Comparison of ENCODE assay signal across 11 mouse cellular contexts in the genomic region with DNA sequence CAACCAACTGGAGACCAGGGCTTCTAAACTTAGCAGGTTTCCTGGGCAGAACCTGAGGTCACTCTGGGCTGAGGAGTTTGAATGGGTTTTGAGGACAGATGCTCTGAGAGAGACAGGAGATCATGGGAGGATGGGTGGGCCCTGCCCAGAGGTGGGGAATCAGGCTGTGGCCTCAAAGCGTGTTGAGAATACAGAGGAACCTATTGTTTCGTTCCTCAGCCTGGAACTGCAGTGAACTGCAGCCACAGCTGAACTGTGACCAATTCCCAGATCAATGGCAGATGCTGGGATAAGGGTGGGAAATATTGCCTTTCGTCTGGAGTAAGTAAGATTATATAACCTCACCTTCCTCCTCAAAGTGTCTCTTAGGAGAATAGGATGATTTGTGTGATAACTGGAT. TPM values are rescaled to one million over a fixed set of nuclear protein-coding genes. Genes with fewer than 3 reads are reported as not detected.
DNase-seq lines count a peak whose midpoint lies in the region; ATAC-seq and TF ChIP-seq lines count a peak whose summit lies in the region.
"Had no signal": no experiment of that assay in that cellular context is flagged by ENCODE, and none has a peak within 500 bp of the region (broad histone marks: within the 10 kb centered on the region; RNA-seq: fewer than 3 reads in every experiment).

No protein-coding gene starts in this region.

- H3K27me3 ChIP-seq in heart, embryonic 11.5 days (ENCODE audit: control insufficient read depth, insufficient read depth, low read length) = no peaks in the 10 kb centered on the region
- H3K27me3 ChIP-seq in lung, postnatal 0 days (replicated peaks; ENCODE audit: insufficient read depth, low read length) = no peaks in the 10 kb centered on the region
- H3K27me3 ChIP-seq in limb, embryonic 10.5 days (ENCODE audit: low read depth, poor library complexity, severe bottlenecking) = no peaks in the 10 kb centered on the region

- no peak for DNase-seq in heart, adult 9 months (ENCODE audit: low spot score in 2 of 2)
- no peak for DNase-seq in lung, postnatal 0 days (ENCODE audit: low spot score)
- DNase-seq in lung, postnatal 36 days = no peak
- DNase-seq in embryo, embryonic 11 days = peak; percentile 43
- DNase-seq in limb, embryonic 10.5 days (ENCODE audit: low spot score) = no peak
- no peak for DNase-seq in adrenal gland, adult 8-10 months
- DNase-seq: cerebellum, postnatal 10 days; right cerebral cortex, postnatal 4 days; thymus, postnatal 4 days had no signal

- no peak overlapping the region for H3K4me3 ChIP-seq in heart, embryonic 11.5 days (ENCODE audit: low read depth, low read length)
- no peak overlapping the region for H3K4me3 ChIP-seq in lung, postnatal 0 days (ENCODE audit: low read depth, low read length)
- H3K4me3 ChIP-seq in limb, embryonic 10.5 days = no peak overlapping the region

- H3K9me3 ChIP-seq in heart, embryonic 11.5 days (replicated peaks; ENCODE audit: control insufficient read depth, low read length) = no peaks in the 10 kb centered on the region
- no peaks in the 10 kb centered on the region for H3K9me3 ChIP-seq in lung, postnatal 0 days (ENCODE audit: low read length)
- no peaks in the 10 kb centered on the region for H3K9me3 ChIP-seq in limb, embryonic 10.5 days (replicated peaks)

- WGBS in heart, embryonic 11.5 days (ENCODE audit: insufficient replicate concordance) = 41% methylated on average over 3 of the region's 3 CpGs
- 59% methylated on average over 3 of the region's 3 CpGs for WGBS in lung, postnatal 0 days
- 45% methylated on average over 3 of the region's 3 CpGs for WGBS in limb, embryonic 10.5 days

- peak overlapping the region; percentile 70 for H3K27ac ChIP-seq in heart, embryonic 11.5 days (ENCODE audit: low read depth, low read length)
- H3K27ac ChIP-seq in lung, postnatal 0 days (ENCODE audit: low read length) = peak overlapping the region; percentile 74
- H3K27ac ChIP-seq in limb, embryonic 10.5 days = peak overlapping the region; percentile 27; the same call in 1 of the 2 replicates

- H3K9ac ChIP-seq in heart, embryonic 11.5 days (ENCODE audit: low read depth, low read length) = no peak overlapping the region
- H3K9ac ChIP-seq in lung, postnatal 0 days (replicated peaks; ENCODE audit: low read depth) = no peak overlapping the region

- no peak for TF ChIP-seq CTCF in lung, postnatal 0 days (IDR thresholded peaks at IDR 0.05)

- H3K4me2 ChIP-seq in heart, embryonic 11.5 days = no peak overlapping the region
- H3K4me2 ChIP-seq in lung, postnatal 0 days (replicated peaks; ENCODE audit: low read depth, low read length) = no peak overlapping the region

- ATAC-seq in heart, embryonic 11.5 days (replicated peaks; ENCODE audit: insufficient number of reproducible peaks, low FRiP score, low TSS enrichment) = no peak
- no peak for ATAC-seq in lung, postnatal 0 days
- no peak for ATAC-seq in activated CD4-positive, CD25-positive, alpha-beta regulatory T cell, adult 4 months

- H3K4me1 ChIP-seq in heart, embryonic 11.5 days (ENCODE audit: control insufficient read depth, insufficient read depth, low read length) = peaks cover 51% of the 10 kb centered on the region
- peaks cover 32% of the 10 kb centered on the region; the same call in 1 of the 2 replicates for H3K4me1 ChIP-seq in lung, postnatal 0 days (ENCODE audit: insufficient read depth, low read depth, low read length)
- H3K4me1 ChIP-seq in limb, embryonic 10.5 days = peaks cover 15% of the 10 kb centered on the region

- no peaks in the 10 kb centered on the region for H3K36me3 ChIP-seq in heart, embryonic 11.5 days (ENCODE audit: control insufficient read depth, insufficient read depth, low read length)
- no peaks in the 10 kb centered on the region for H3K36me3 ChIP-seq in lung, postnatal 0 days (ENCODE audit: insufficient read depth, low read length)
- H3K36me3 ChIP-seq in limb, embryonic 10.5 days = 0 out of 2 replicates have a peak, but pooled peaks cover 5% of the 10 kb centered on the region

- no peak for TF ChIP-seq EP300 in lung, postnatal 0 days (IDR thresholded peaks at IDR 0.05)

RNA-seq across cellular contexts. Expression of a gene that starts 8.1 kb away (rescaled TPM):
- polyA plus RNA-seq in heart, embryonic 11.5 days (2014; fragmentation: Nextera tagmentation; extraction: Ambion mirVana) = 3.5 and 5.1 TPM in 2 replicates
- 11.8 and 13.2 TPM in 2 replicates for polyA plus RNA-seq in lung, postnatal 0 days (2015; fragmentation: Nextera tagmentation; extraction: Ambion mirVana)
- 0.63 and 0.77 TPM in 2 replicates for polyA plus RNA-seq in limb, embryonic 10.5 days (2016; fragmentation: Nextera tagmentation; extraction: Ambion mirVana)
- polyA plus RNA-seq in activated CD4-positive, CD25-positive, alpha-beta regulatory T cell, adult 4 months (2017; shearing (Covaris generic)) = 1 to 10 TPM; 3.2 to 3.5 TPM
- 10 to 100 TPM in 1 of 4 experiments, 1 to 10 TPM in 3; 4.3 to 10.2 (median 6.4) TPM for total RNA-seq in adrenal gland, adult 8-10 months (2022)

RNA-seq across cellular contexts. Expression of a gene that starts 37.2 kb away (rescaled TPM):
- 46.3 and 49.8 TPM in 2 replicates for polyA plus RNA-seq in heart, embryonic 11.5 days (2014; fragmentation: Nextera tagmentation; extraction: Ambion mirVana)
- polyA plus RNA-seq in lung, postnatal 0 days (2015; fragmentation: Nextera tagmentation; extraction: Ambion mirVana) = 99.6 and 101 TPM in 2 replicates
- 49.7 and 52.1 TPM in 2 replicates for polyA plus RNA-seq in limb, embryonic 10.5 days (2016; fragmentation: Nextera tagmentation; extraction: Ambion mirVana)
- polyA plus RNA-seq in activated CD4-positive, CD25-positive, alpha-beta regulatory T cell, adult 4 months (2017; shearing (Covaris generic)) = 10 to 100 TPM; 62.9 to 76.7 TPM
- total RNA-seq in adrenal gland, adult 8-10 months (2022) = 100 to 1,000 TPM; 177 to 189 (median 179) TPM

RNA-seq across cellular contexts. Expression of a gene that starts 43.6 kb away (rescaled TPM):
- 85.0 and 86.7 TPM in 2 replicates for polyA plus RNA-seq in heart, embryonic 11.5 days (2014; fragmentation: Nextera tagmentation; extraction: Ambion mirVana)
- polyA plus RNA-seq in lung, postnatal 0 days (2015; fragmentation: Nextera tagmentation; extraction: Ambion mirVana) = 94.3 and 107 TPM in 2 replicates
- polyA plus RNA-seq in limb, embryonic 10.5 days (2016; fragmentation: Nextera tagmentation; extraction: Ambion mirVana) = 7.5 and 11.1 TPM in 2 replicates
- 100 to 1,000 TPM; 115 to 149 TPM for polyA plus RNA-seq in activated CD4-positive, CD25-positive, alpha-beta regulatory T cell, adult 4 months (2017; shearing (Covaris generic))
- total RNA-seq in adrenal gland, adult 8-10 months (2022) = 100 to 1,000 TPM; 619 to 722 (median 665) TPM
